Comparison of ENCODE assay signal across 7 mouse cellular contexts in the genomic region with DNA sequence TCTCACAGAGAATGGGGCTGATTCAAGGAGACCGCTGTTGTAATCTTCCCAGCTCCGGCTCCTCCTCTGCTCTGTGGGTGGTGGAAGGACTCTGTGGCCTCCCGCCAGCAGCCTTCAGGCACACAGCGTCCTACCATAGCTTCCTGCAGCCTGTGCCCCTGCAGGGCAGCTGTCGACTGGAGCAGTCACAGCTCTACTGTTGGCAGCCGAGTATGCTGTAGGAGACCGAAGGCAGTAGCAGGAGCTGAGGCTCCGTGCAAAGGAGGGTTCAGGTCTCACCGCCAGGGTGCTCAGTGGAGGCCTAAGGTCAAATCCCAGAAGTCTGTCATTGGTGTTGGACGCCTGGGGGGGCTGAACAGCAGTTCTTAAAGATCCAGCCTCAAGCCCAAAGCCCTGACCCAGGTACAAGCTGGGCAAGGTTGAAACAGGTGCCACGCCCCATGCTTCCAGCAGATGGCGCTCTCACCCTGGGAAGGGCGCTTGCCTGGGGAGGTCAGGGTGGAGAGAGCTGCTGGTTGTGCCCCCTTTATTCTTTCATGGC.
DNase-seq lines count a peak whose midpoint lies in the region; ATAC-seq lines count a peak whose summit lies in the region.

No protein-coding gene starts in this region.

- peak overlapping the region; percentile 22 for H3K4me2 ChIP-seq in midbrain, embryonic 11.5 days

- no peak overlapping the region for H3K4me3 ChIP-seq in limb, embryonic 10.5 days
- H3K4me3 ChIP-seq in midbrain, embryonic 11.5 days (ENCODE audit: low read depth, low read length), result no peak overlapping the region

- 5% methylated on average over 13 of the region's 13 CpGs for WGBS in limb, embryonic 10.5 days
- 6% methylated on average over 13 of the region's 13 CpGs for WGBS in midbrain, embryonic 11.5 days

- peak; percentile 22; the same call in 1 of the 2 replicates for ATAC-seq in midbrain, embryonic 11.5 days (ENCODE audit: low FRiP score)

- H3K27ac ChIP-seq in limb, embryonic 10.5 days, result peak overlapping the region; percentile 66
- H3K27ac ChIP-seq in midbrain, embryonic 11.5 days (ENCODE audit: low read depth, low read length), result peak overlapping the region; percentile 63

- peaks cover 7% of the 10 kb centered on the region; the same call in 1 of the 2 replicates for H3K27me3 ChIP-seq in limb, embryonic 10.5 days (ENCODE audit: low read depth, poor library complexity, severe bottlenecking)
- H3K27me3 ChIP-seq in midbrain, embryonic 11.5 days (ENCODE audit: control insufficient read depth, insufficient read depth, low read length), result 0 out of 2 replicates have a peak, but pooled peaks cover 2% of the 10 kb centered on the region

- no peaks in the 10 kb centered on the region for H3K36me3 ChIP-seq in limb, embryonic 10.5 days
- H3K36me3 ChIP-seq in midbrain, embryonic 11.5 days (ENCODE audit: control insufficient read depth, insufficient read depth, low read length), result no peaks in the 10 kb centered on the region

- H3K9ac ChIP-seq in midbrain, embryonic 11.5 days (ENCODE audit: low read length), result peak overlapping the region; percentile 44

- DNase-seq in adipocyte (ENCODE audit: low spot score), result peak; percentile 85
- DNase-seq in cerebellum, postnatal 4 days (ENCODE audit: low spot score in 2 of 2), result peak; percentile 82 to 92
- DNase-seq in gastrocnemius, adult 8-10 months (ENCODE audit: low spot score in 2 of 2), result peak; percentile 41 to 56
- DNase-seq in induced T-regulatory cell, adult 2 months (ENCODE audit: low read depth), result peak; percentile 72
- peak; percentile 90 for DNase-seq in limb, embryonic 10.5 days (ENCODE audit: low spot score)
- peak; percentile 97 for DNase-seq in midbrain, embryonic 11.5 days (ENCODE audit: low spot score, missing footprints)
- DNase-seq in skeletal muscle tissue, adult 2 months (ENCODE audit: low read depth, low spot score), result peak; percentile 78

- H3K4me1 ChIP-seq in limb, embryonic 10.5 days, result peaks cover 90% of the 10 kb centered on the region
- peaks cover 64% of the 10 kb centered on the region for H3K4me1 ChIP-seq in midbrain, embryonic 11.5 days (ENCODE audit: control insufficient read depth, insufficient read depth, low read length)

- H3K9me3 ChIP-seq in limb, embryonic 10.5 days (replicated peaks), result no peaks in the 10 kb centered on the region
- no peaks in the 10 kb centered on the region for H3K9me3 ChIP-seq in midbrain, embryonic 11.5 days (ENCODE audit: control insufficient read depth, low read length)
